Mouse (Mus musculus): ENCODE results near the gene Creb3.
"Not testable (repeated sequence)": the region's sequence is repeated elsewhere in the genome, so short reads cannot be mapped to it uniquely, and the experiment has no call there.

The Creb3 gene

DNA sequence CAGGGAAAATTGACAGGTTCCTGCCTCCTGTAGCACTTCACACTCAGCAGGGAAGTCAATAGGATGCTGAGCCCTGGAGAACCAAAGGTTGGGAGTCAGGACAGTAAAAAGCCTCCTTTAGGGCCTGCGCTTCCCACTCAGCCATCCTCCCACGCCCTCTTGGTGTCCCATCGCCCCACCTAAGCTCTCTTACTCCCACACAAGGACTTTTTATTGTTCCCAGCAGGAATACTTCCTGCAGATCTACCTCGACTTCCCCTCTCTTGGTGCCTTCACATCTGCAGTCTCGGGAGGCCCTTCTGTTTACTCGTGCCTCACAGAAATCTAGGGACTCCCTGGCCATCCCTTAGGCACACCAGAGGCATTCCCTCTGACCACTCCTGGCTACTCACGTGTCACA lies 21.3 kb downstream of the Creb3 start:
- DNase-seq (ENCODE audit: low read depth): no peak

GRCm38 (mm10) chr4:43584444-43585416 lies 22.6 kb downstream of the Creb3 start, which contains the start of gene Msmp:
Gene Msmp, minus strand, starts transcription at chr4:43584494.
- no peak for DNase-seq (ENCODE audit: low read depth)

DNA sequence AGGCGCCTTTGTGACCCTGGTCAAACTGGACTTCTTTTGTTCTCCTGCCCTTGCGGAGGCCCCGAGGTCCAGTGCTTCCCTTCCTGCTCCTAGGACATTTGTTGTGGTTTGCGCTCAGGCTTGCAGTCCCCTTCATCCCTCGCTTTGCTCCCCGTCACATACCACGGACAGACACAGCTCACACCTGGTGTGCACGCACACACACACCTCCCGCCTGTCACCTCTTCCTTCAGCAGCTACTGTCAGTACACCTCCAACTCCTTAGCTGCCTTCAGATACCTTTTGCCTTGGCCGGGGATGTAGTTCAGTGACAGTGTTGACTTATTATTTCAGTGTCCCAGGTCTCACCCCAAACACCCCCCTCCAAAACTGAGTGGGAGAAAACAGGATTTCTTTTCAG lies 23.6 kb downstream of the Creb3 start:
- no peak for DNase-seq (ENCODE audit: low read depth)

DNA sequence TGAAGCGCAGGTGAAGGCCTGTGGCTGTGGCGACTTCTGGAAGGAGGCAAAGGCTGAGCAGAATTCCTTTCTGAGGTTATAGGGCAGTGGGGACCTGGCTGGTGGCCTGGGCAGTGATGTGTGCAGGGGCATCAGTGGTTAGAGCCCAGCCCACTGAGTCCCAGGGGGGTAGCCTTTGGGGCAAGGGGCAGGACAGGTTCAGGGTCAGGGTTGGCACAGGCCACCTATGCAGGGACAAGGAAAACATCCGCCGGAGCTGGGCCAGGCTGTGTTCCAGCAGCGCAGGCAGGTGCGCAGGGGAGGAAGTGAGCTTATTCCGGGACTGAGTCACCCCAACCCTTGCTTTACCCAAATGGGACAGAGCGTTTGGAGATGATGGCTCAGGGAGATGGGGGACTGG lies 24.3 kb downstream of the Creb3 start:
- DNase-seq (ENCODE audit: low read depth): no peak

DNA sequence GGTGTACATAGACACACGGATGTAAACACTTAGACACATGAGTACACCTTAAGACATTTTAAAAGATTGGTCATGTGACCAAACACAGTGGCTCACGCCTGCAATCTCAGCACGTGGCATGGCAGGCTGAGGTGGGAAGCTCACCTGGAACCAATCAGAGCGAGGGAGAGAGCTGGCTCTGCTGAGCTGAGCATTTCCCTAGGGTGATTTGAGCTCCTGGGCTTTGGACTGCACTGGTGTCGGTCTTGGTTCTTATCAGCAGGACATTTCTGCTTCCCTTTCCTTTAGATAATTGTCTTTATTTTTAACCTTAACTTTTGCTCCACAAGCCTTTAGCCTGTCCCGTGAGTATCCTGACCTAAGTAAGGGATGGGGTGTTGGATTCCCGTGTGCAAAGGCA lies 25.5 kb downstream of the Creb3 start:
- DNase-seq (ENCODE audit: low read depth): no peak

DNA sequence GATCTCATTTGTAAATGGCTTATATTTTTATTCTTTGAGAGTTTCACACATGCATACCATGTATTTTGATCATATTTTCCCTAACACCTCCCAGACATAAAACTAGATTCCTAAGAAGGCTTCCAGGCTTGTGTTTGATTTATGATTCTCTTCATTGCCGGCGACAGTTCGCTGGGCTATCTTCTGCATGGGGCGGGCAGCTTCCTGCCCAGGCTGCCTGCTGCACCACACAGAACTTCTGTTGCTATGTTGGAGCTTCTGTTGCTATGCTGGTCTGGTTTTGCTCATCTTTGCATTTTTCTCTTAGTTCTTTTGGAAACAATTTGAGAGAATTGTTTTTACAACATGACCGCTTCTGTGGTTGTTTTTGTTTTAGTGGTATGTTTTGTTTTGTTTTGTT lies 29.4 kb downstream of the Creb3 start:
- no peak for DNase-seq (ENCODE audit: low read depth)

DNA sequence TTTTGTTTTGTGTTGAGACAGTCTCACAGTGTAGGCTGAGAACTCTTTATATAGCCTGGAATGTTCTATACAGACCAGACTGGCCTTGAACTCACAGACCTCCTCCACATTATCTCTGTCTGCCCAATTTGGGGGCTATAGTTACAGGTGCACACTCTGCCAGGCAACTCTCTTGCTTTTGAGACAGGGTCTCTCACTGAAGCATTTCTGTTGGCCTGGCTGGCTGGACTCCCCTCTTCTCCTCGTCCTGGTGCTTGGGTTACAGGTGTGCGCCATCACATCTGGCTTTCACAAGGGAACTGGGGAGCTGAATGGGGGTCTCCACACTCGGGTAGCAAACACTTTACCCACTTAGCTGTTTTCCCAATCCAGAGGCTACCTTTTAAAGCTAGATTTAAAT lies 29.8 kb downstream of the Creb3 start:
- no peak for DNase-seq (ENCODE audit: low read depth)

DNA sequence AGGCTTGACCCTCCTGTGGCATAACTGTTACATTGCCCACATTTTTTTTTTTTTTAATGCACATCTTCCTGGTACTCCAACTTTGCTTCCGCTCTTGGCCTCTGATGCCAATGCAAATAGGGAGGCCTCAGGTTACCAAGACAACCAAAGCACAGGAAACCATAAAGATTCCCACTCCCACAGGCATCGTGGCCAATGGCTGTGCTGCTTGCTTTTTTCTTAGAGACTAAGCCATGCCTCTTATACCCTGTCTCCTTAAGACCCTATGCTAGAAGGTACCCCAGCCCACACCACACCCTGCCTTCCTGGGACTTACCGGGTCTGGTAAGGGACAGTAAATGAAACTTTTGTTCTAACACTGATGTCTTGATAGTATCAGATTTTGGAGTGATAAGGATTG lies 31.3 kb downstream of the Creb3 start:
- no peak for DNase-seq (ENCODE audit: low read depth)

- DNase-seq (ENCODE audit: low read depth): not testable (repeated sequence)
Measured at GRCm38 (mm10) chr4:43596597-43596996, 34.5 kb downstream of the Creb3 start.

DNA sequence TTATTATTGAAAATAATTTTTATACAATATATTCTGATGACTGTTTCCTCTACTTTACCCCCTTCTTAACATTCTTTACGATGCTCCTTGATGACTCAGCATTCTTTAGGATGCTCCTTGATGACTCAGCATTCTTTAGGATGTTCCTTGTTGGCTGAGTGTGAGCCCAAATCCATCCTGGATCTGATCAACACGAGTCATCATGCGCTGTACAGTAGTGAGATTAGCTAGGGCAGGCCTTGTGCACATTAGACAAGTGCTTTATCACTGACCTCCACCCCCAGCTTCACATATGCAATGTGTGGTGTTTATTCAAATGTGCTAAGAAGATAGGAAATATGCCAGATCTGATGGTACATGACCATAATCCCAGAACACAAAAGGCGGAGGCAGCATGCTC lies 36.1 kb downstream of the Creb3 start:
- no peak for DNase-seq (ENCODE audit: low read depth)

DNA sequence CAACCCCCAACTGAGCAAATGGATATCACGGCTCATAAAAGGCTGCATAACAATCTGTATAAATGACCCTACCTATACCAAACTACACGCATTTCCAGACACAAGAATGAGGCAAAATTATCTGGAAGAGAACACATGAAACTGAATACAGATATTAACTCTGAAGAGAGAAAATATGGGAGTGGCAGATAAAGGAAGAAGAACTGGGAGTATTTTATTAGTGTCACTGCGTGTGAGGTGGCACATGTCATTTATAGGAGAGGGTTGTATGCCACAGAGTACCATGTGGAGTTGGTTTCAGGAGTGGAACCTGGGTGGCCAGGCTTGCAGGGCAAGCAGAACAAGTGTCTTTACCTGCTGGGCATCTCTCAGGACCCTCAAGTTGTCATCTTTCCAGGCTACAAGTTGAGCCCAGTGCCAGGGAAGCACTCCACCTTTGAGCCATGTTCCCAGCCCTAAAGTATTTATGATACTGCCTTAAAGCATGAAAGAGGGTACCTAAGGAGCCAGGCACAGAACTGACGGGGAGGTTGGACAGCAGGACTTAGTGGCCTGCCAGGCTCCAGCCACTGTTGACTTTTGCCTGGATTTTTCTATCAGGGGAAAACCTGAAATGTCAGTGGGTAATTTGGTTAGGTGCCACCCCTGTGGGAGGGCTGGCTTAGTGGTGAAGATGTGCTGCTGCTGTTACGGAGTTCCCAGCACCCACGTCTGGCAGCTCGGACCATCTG lies 36.7 kb downstream of the Creb3 start:
- no peak for DNase-seq (ENCODE audit: low read depth)

DNA sequence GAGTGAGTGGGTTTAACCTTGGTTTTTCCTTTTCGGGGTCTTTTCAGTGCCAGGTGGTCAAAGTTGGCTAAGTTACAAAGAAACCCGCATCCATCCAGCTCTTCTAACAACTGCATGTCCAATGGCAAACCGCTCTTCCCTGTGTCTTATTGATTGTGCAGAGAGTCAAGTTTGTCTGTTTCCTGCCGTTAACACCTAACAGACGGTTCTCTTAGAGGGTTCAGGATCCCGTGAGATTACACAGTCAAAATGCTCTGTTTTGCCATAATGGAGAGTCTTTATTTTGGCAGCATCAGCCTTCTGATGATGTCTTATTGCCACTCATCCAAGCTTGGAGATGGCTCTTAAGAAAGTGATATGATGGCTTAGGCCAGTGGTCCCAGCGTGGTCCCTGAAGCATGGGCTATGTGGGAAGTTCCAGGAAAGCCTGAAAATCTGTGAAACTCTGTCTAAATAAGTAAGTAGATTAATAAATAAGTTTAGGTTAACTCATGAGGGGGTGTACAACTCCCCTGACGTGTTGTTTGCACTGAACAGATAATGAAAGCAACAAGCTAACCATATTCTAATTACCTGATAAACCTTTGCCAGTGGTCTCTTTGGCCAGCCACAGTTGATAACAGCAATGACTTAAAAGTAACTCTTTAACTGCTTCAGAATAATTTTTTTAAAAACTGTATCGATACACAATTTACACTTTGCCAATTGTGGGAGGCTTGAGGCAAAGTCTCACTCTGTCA lies 38.2 kb downstream of the Creb3 start:
- no peak for DNase-seq (ENCODE audit: low read depth)

- no peak for DNase-seq (ENCODE audit: low read depth)
Measured at GRCm38 (mm10) chr4:43604099-43604498, 42.0 kb downstream of the Creb3 start.

GRCm38 (mm10) chr4:43604751-43605685 lies 42.9 kb downstream of the Creb3 start:
- no peak for DNase-seq (ENCODE audit: low read depth)

- DNase-seq (ENCODE audit: low read depth): no peak
Measured at GRCm38 (mm10) chr4:43612534-43612933, 50.4 kb downstream of the Creb3 start.

- DNase-seq (ENCODE audit: low read depth): no peak
Measured at GRCm38 (mm10) chr4:43613060-43613730, 51.1 kb downstream of the Creb3 start.
